Mouse (Mus musculus) T-helper 1 cell (primary cell): ENCODE results near the gene Tada2b.

Source experiments
- in situ Hi-C: fragments of 300-600 bp; cut with MboI, MseI; formaldehyde crosslinking; loops from one replicate; pipeline ENCODE4 v1.15.1; 2025; ENCODE audit warnings: high pct_unique_total_duplicates

The Tada2b gene

GRCm38 (mm10) chr5:36446166-36446890 lies 37.8 kb downstream of the Tada2b start:
- in situ Hi-C loops: loop anchor here (5.0 kb wide), 1 partner anchor 94 kb away; no protein-coding TSS in a partner anchor

GRCm38 (mm10) chr5:36445028-36445427 lies 39.1 kb downstream of the Tada2b start:
- in situ Hi-C loops: loop anchor here (5.0 kb wide), 1 partner anchor 93 kb away; no protein-coding TSS in a partner anchor

GRCm38 (mm10) chr5:36444611-36445010 lies 39.5 kb downstream of the Tada2b start:
- in situ Hi-C loops: loop anchor here (5.0 kb wide), 1 partner anchor 92 kb away; no protein-coding TSS in a partner anchor

- in situ Hi-C loops: no loop called here
Measured at GRCm38 (mm10) chr5:36440741-36441140, 43.3 kb downstream of the Tada2b start.

- in situ Hi-C loops: no loop called here
Measured at GRCm38 (mm10) chr5:36436858-36437257, 47.2 kb downstream of the Tada2b start.

- in situ Hi-C loops: no loop called here
Measured at GRCm38 (mm10) chr5:36434398-36434967, 49.6 kb downstream of the Tada2b start.

- in situ Hi-C loops: no loop called here
Measured at GRCm38 (mm10) chr5:36431711-36432110, 52.4 kb downstream of the Tada2b start.

- in situ Hi-C loops: no loop called here
Measured at GRCm38 (mm10) chr5:36429551-36429950, 54.5 kb downstream of the Tada2b start.

GRCm38 (mm10) chr5:36427831-36428230 lies 56.3 kb downstream of the Tada2b start:
- in situ Hi-C loops: no loop called here

- in situ Hi-C loops: no loop called here
Measured at GRCm38 (mm10) chr5:36426404-36426803, 57.7 kb downstream of the Tada2b start.

- in situ Hi-C loops: no loop called here
Measured at GRCm38 (mm10) chr5:36424676-36425075, 59.4 kb downstream of the Tada2b start.
